Mouse (Mus musculus) Muller cell, postnatal 12 days (primary cell): Measurements from ENCODE around the gene Elac2.

Experiments used
- DNase-seq: peaks from one replicate; pipeline ENCODE4 v3.0.0-alpha.2; 2015; ENCODE audit errors: inconsistent ontology term

The Elac2 gene

DNA sequence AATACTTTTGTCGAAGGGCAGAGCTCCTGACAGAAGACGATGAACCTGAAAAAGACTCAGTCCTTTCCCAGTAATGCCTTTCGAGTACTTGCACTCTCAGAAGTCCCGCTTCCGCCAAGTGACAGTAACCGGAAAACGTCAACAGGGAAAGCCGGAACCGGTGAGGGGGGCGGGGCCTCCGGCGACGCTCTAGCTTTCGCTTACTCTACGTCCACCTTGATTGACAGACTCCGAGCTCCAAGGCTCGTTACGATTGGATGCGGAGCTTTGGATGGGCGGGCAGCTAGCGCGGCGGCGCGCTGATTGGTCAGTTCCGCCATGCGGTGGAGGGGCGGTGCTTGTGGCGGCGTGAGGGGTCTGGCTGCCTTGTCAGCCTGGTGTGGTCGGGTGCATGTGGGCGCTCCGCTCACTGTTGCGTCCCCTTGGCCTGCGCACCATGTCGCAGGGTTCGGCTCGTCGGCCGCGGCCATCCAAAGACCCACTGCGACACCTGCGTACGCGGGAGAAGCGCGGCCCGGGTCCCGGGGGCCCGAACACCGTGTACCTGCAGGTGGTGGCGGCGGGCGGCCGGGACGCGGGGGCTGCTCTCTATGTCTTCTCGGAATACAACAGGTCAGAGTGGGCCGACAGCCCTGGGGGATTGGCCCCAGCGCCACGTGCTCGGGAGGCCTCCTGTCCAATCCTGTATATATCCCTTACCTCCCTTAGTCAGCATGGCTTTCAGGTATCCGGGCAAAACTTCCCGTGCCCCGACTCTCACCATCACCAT is at the start of gene Elac2:
Elac2 (plus strand) TSS at position 319 of the 769 bp plus-strand sequence.
- DNase-seq, result peak; percentile 99

DNA sequence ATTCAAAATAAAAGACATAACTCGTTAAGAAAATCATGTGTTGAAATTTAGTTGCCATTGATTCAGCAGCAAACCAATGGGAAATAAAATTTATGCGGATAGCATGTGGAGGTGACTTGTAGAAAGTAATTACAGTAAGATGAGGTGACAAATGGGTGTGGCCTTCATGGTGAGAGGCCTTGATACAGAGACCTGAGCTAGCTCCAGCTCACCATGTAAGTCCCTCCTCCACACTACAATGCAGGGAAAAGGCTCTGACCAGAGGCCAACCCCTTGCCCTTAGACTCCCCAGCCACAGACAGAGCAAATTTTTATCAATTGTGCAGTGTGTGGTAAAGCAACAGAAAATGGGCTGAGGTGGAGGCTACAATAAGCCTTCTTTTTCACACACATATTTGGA is 49.7 kb upstream of the Elac2 start:
- no peak for DNase-seq

DNA sequence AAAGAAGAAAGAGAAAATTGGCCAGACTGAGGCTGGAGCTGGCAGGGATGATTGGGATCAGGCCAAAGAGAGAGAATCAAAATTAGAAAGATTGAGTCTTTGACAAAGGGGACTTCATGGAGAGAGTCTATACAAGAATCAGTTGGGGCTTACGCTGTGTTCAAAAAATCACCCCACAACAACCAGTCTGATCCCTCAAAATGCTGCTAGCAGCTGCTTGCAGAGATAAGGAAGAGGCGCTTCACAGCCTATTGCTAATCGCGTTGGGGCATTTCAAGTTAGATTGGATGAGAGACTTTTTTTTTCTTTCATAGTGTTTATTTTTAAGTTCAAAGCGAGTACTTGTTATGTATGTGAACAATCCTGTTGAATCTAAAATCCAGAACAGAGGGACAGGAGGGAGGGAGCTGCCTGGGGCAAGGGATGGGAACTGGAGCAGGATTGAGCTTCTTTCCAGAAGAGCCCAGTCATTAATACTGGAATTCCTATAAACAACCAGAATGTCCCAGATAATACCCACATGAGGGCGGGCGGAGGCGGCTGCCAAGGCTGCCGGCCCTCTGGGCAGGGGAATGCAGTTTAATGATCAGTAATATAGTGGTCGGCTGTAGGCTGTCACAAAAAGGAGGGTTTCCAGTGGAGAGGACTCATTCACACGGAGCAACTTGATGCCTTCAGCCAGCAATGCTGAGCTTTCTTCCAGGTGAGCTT is 47.6 kb upstream of the Elac2 start:
- peak; percentile 82 for DNase-seq

DNA sequence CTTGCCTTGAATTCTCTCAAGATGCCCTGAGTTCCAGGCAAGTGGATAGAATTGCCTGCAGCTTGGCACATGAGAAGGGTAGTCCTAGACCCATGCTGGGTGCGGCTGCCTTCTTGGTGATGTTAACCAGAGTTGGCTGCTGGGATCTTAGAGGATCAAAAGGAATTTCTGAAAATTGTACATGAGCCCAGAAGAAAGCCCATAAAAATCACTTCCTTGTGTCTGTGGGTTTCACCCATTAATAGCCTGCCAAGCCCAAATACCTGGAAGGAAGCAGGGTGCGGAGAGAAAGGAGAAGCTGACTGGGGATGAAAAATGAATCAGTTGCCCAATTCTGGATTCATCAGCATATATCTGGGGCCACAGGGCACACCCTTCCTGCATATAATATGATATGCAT is 41.6 kb upstream of the Elac2 start:
- DNase-seq, result peak; percentile 66

GRCm38 (mm10) chr11:64941193-64941592 is 37.6 kb upstream of the Elac2 start:
- no peak for DNase-seq

- DNase-seq, result no peak
Measured at GRCm38 (mm10) chr11:64949782-64950181, 29.1 kb upstream of the Elac2 start.

DNA sequence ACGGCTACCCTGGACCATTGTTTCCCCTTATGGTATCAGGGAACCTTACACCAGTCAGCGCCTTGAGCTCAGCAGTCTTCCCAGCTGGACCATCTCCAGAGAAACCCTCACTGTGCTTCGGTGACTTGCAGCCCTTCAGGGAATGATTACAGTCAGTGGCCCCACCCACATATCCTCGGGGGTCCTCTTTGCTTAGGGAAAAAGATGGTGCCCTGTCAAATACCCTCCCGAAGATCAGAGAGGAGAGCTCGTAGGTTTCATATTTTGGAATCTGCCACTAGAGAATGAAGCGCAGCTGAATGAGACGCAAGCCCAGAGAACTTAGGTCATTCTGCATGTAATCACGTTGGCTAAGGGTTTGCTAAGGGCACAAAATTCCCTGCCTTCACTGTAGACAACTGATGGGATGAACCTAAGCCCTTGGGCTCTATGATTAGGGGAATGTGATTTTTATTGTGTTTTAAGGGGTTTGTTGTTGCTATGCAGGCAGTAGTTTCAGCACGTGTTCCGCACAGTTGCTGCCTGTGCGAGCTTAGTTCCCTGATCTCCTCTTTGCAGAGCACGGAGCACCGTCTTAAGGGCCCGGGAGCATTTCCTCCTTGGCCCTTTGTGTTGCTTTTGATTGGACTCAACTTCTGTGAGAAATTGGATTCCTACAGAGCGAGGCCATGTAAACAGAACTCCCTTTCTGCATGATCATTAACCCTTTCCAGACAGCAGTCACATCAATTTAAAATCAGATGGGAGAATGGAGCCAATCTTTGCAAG is 21.7 kb upstream of the Elac2 start:
- peak; percentile 48 for DNase-seq

GRCm38 (mm10) chr11:64962629-64963028 is 16.2 kb upstream of the Elac2 start:
- DNase-seq, result no peak

DNA sequence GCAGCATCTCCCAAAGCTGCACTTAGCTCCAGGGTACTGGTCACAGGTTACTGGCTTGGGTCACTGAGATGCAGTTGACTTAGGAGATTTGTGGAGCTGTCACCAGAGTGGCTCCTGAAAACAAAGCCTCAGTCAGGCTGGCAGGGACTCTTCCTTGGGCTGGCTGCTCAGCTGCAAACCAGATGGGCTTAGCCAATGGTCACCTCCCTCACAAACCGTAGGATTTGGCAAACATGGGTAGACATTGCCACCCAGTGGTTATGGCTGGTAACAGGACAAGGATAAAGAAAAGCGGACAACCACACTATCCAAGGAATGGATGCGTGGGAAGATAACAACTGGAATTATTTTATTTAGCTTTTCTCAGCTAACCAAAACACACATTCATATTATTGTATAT is 10.3 kb upstream of the Elac2 start:
- DNase-seq, result peak; percentile 78

GRCm38 (mm10) chr11:64968939-64969342 is 9.9 kb upstream of the Elac2 start:
- no peak for DNase-seq

DNA sequence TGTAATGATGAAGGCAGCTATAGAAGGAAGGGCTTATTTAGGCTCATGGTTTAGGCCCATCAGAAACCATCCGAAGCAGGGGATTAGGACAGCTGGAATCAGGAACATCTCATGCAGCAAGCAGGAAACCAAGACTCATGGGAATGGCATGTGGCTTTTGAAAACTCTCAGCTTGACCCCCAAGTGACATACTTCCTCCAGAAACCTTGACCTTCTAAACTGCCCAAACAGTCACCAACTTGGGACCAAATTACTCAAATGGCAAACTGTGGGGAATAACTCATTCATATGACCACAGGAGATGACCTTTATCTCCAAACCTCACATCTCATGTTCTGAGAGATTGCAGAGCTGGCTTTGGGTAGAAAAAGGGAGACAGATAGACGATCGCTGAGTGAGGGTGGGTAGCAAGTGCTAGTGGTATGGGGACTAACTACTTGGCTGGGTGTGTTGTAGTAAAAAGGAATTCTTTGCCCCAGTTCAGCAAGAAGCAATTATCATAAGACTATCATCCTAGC is 7.3 kb upstream of the Elac2 start:
- DNase-seq, result peak; percentile 25

DNA sequence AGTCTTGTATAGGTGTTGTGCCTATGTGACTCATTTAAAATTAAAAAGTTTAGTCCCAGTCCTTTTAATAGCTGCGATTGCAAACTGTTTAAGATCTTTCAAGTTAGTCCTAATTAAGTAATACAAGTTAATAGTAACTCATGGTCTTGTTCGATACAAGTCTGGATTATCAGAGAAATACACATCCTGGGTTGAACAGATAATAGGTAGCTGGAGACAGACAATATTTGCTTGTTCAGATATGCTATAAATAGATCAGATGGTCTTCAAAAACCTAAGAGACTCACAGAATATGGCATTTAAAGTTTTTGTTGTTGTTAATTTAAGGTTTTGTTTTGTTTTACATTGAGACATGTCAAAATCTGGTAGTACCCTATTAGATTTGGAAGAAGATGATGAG is 6.4 kb upstream of the Elac2 start:
- no peak for DNase-seq

DNA sequence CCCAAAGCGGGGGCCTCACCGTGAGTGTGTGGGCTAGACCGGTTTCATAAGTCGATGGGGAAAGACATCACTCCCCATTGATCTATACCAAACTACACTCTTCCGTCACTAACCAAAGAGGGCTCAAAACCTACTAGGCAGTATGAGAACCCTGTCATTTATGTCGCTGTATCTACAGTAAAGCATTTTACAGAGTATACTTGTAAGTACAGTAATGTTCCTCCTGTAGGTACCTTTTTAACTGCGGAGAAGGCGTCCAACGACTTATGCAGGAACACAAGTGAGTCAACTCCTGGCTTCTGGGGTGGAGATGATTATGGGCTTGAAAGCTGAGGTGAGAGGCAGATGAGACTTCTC is 629 bp downstream of the Elac2 start:
- DNase-seq, result no peak

- DNase-seq, result no peak
Measured at GRCm38 (mm10) chr11:64988556-64988955, 9.7 kb downstream of the Elac2 start.

DNA sequence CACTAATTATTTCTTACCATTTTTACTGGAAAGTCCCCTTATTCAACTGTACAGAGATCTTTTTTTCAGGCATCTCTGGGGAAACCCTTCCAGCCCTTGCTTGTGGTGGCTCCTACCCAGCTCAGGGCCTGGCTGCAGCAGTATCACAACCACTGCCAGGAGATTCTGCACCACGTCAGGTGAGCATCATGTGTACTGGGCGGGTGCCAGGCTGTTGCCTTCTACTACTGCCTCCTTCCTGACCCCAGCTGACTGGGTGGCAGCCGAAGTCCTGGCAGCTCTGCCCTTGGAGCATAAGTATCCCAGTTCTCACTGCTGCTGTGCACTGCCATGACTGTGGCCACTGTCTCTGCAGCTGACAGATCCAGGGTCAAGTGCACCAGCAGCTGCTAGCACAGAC is 19.6 kb downstream of the Elac2 start:
- DNase-seq, result no peak

- DNase-seq, result no peak
Measured at GRCm38 (mm10) chr11:64999685-65000084, 20.8 kb downstream of the Elac2 start.

GRCm38 (mm10) chr11:65001729-65002128 is 22.9 kb downstream of the Elac2 start:
- DNase-seq, result no peak

- no peak for DNase-seq
Measured at GRCm38 (mm10) chr11:65003611-65004010, 24.8 kb downstream of the Elac2 start.

- no peak for DNase-seq
Measured at GRCm38 (mm10) chr11:65004836-65005235, 26.0 kb downstream of the Elac2 start.

DNA sequence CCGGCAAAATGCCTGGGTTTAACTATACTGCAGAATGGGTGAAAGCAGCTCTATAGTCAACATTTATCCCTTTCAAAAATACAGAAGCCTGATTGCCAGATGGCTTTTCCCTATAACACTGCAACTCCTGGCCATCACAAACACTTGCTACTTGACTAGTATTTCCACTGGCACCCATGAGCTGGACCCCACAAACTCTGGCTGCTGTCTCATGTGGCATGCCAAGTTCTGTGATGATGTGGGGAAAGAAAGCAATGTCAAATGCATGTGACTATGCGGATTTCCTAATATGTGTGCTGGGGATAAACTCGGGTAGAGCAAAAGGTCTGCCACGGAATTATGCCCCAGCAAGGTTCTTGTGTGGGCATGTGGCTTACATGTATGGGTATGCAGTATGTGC is 27.2 kb downstream of the Elac2 start:
- DNase-seq, result no peak

DNA sequence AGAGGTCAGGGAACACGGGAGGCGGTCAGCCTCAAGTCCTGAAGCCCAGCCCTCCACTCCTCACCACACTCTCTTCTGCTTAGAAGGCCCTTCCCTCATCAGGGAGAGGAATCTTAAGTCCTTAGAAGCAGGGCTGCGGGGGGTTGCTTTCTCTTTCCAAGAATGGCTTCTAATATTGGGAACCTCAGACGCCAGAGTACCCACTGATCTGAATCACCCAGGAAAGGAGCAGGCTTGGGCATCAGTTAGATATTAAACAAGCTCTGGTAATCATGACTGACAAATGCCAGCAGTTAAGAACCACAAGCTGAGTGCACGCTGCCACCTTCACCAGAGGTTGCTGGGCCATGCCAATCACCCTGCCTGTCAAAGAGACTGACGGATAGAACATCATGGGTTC is 35.1 kb downstream of the Elac2 start:
- no peak for DNase-seq

DNA sequence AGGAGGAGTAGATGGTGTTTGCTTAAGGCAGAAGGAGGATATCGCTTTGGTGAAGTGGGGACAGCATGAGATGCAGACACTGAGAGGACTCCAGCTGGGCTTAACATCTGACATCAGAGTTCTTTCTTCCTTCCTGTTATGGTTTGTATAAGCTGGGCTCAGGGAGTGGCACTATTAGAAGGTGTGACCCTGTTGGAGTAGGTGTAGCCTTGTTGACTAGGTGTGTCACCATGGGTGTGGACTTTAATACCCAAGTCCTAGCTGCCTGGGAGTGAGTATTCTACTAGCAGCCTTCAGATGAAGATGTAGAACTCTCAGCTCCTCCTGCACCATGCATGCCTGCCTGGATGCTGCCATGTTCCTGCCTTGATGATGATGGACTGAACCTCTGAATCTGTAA is 37.9 kb downstream of the Elac2 start:
- no peak for DNase-seq
